In the genomic region with DNA sequence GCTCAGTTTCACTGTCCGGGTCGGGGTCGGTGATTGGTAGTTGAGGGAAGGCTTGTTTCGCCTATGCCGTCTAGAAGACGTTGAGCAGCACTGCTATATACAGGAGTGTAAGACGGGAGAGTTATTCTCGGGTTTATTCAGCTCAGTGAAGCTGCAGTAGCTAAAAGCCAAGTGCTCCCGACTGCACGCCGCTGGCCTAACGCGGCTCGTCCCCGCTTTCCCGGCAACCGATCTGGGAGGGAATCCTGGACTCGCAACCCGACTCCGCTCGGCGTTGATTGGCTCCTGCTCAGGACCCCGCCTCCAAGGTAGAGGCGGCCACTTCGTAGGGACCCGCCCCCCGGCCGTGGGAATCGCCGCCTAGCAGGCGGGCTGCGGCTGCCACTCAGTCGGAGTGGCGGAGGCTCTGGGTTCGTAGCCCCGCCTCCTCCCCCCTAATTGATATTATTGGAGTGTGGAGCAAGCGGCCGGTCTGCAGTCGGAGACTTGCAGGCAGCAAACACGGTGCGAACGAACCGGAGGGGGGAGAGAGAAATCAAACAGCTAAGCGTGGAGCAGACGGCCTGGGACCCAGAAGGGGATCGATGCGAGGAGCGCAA, we compare ENCODE assay signal across 8 mouse cellular contexts. TPM values are rescaled to one million over a fixed set of nuclear protein-coding genes. Genes with fewer than 3 reads are reported as not detected.
DNase-seq lines count a peak whose midpoint lies in the region; ATAC-seq lines count a peak whose summit lies in the region.

A gene (plus strand): TSS at position 441 of the 599 bp plus-strand sequence.

- WGBS in hindbrain, embryonic 12.5 days = under 1% methylated on average over 48 of the region's 48 CpGs

- no peaks in the 10 kb centered on the region for H3K27me3 ChIP-seq in hindbrain, embryonic 12.5 days

- no peaks in the 10 kb centered on the region for H3K36me3 ChIP-seq in hindbrain, embryonic 12.5 days

- H3K4me3 ChIP-seq in hindbrain, embryonic 12.5 days = peak within 1 kb of the TSS; percentile 87

- H3K9me3 ChIP-seq in hindbrain, embryonic 12.5 days (replicated peaks) = no peaks in the 10 kb centered on the region

- DNase-seq in R1 (ENCODE audit: low read depth, low spot score) = peak; percentile 95
- DNase-seq in cerebellum, postnatal 25 days = peak; percentile 96 to 98
- peak; percentile 92 to 93 for DNase-seq in frontal cortex, postnatal 14 days (ENCODE audit: low spot score in 2 of 2)
- DNase-seq in layer of hippocampus, postnatal 14 days (ENCODE audit: low spot score in 2 of 2) = peak; percentile 93 to 97
- peak; percentile 98 for DNase-seq in lung, postnatal 10 days
- peak; percentile 98 for DNase-seq in ovary, postnatal 36 days (ENCODE audit: low spot score)
- peak; percentile 55 for DNase-seq in thymus, postnatal 14 days

- H3K4me1 ChIP-seq in hindbrain, embryonic 12.5 days = 0 out of 2 replicates have a peak, but pooled peaks cover 2% of the 10 kb centered on the region

- H3K9ac ChIP-seq in hindbrain, embryonic 12.5 days = peak within 1 kb of the TSS; percentile 92

- peak within 1 kb of the TSS; percentile 72 for H3K4me2 ChIP-seq in hindbrain, embryonic 12.5 days (replicated peaks)

- ATAC-seq in hindbrain, embryonic 12.5 days (ENCODE audit: low FRiP score) = peak; percentile 97

- H3K27ac ChIP-seq in hindbrain, embryonic 12.5 days = peak within 1 kb of the TSS; percentile 97

RNA-seq across cellular contexts. Expression of the gene that starts here (rescaled TPM):
- polyA plus RNA-seq in hindbrain, embryonic 12.5 days (2016; fragmentation: Nextera tagmentation; extraction: Ambion mirVana) = 85.9 and 86.5 TPM in 2 replicates
- total RNA-seq in layer of hippocampus, postnatal 14 days (2021) = 100 to 1,000 TPM; 149 to 163 TPM

Comparison
In these comparisons a context has a peak if more than half of its experiments do, and no peak if none do; other contexts are left out.
1. Peak in every context shown above with its lines: DNase-seq, ATAC-seq, H3K4me3 ChIP-seq and H3K27ac ChIP-seq.